Mouse (Mus musculus) layer of hippocampus, adult 18-20 months (tissue): Measurements from ENCODE around the gene Sptan1. TPM values are rescaled to one million over a fixed set of nuclear protein-coding genes. Genes with fewer than 3 reads are reported as not detected.
"Not testable (repeated sequence)": the region's sequence is repeated elsewhere in the genome, so short reads cannot be mapped to it uniquely, and the experiment has no call there.

ENCODE experiments used
- DNase-seq, 2 experiments: peaks; one replicate each; pipeline ENCODE4 v3.0.0; 2022; ENCODE audit warnings: low spot score in 2 of 2
- total RNA-seq, 2 experiments: library from RNA; stranded (reverse); gene quantifications; 2 replicates each; pipeline ENCODE4 v1.2.3; 2021

Sptan1 gene
- total RNA-seq, 2 experiments from 2014 or later = 815 TPM

GRCm38 (mm10) chr2:29991962-29992361, 26.6 kb downstream of the Sptan1 start:
- no peak for DNase-seq

- no peak for DNase-seq
Measured at GRCm38 (mm10) chr2:30009101-30009500, 43.7 kb downstream of the Sptan1 start.

GRCm38 (mm10) chr2:30010840-30011281, 45.5 kb downstream of the Sptan1 start:
- DNase-seq = no peak

GRCm38 (mm10) chr2:30014326-30014966, 49.1 kb downstream of the Sptan1 start:
- peak in 1 of 2 experiments; percentile 70 for DNase-seq

GRCm38 (mm10) chr2:30025454-30025853, 60.1 kb downstream of the Sptan1 start:
- DNase-seq = no peak

GRCm38 (mm10) chr2:30026997-30027396, 61.6 kb downstream of the Sptan1 start:
- DNase-seq = no peak

GRCm38 (mm10) chr2:30032244-30032846, 67.0 kb downstream of the Sptan1 start:
- no peak for DNase-seq

- DNase-seq = no peak
Measured at GRCm38 (mm10) chr2:30032957-30033356, 67.6 kb downstream of the Sptan1 start.

GRCm38 (mm10) chr2:30037762-30038161, 72.4 kb downstream of the Sptan1 start:
- DNase-seq = no peak

GRCm38 (mm10) chr2:30038370-30038769, 73.0 kb downstream of the Sptan1 start:
- no peak for DNase-seq

GRCm38 (mm10) chr2:30039687-30040086, 74.3 kb downstream of the Sptan1 start:
- DNase-seq = no peak

- DNase-seq = peak in 1 of 2 experiments; percentile 81
Measured at GRCm38 (mm10) chr2:30042445-30042844, 77.1 kb downstream of the Sptan1 start.

GRCm38 (mm10) chr2:30044550-30044949, 79.2 kb downstream of the Sptan1 start:
- no peak for DNase-seq

- DNase-seq = no peak
Measured at GRCm38 (mm10) chr2:30047127-30047526, 81.8 kb downstream of the Sptan1 start.

GRCm38 (mm10) chr2:30048101-30048501, 82.7 kb downstream of the Sptan1 start:
- DNase-seq = no peak

GRCm38 (mm10) chr2:30048699-30049388, 83.5 kb downstream of the Sptan1 start, which contains the start of gene Wdr34:
Wdr34 (minus strand) TSS chr2:30048881.
- DNase-seq = peak; percentile 96 to 98

- no peak for DNase-seq
Measured at GRCm38 (mm10) chr2:30049831-30050230, 84.5 kb downstream of the Sptan1 start.

- DNase-seq = no peak
Measured at GRCm38 (mm10) chr2:30051992-30052761, 86.8 kb downstream of the Sptan1 start.

GRCm38 (mm10) chr2:30055310-30055709, 90.0 kb downstream of the Sptan1 start:
- DNase-seq = not testable (repeated sequence)

GRCm38 (mm10) chr2:30056736-30057135, 91.4 kb downstream of the Sptan1 start:
- no peak for DNase-seq

GRCm38 (mm10) chr2:30057223-30057904, 92.0 kb downstream of the Sptan1 start, which contains the start of gene Set:
Set (plus strand) TSS chr2:30057378.
- no peak for DNase-seq
